Mouse (Mus musculus) forebrain, embryonic 14.5 days (tissue): ENCODE data around the gene Slc38a6. TPM values are rescaled to one million over a fixed set of nuclear protein-coding genes. Genes with fewer than 3 reads are reported as not detected.

ENCODE experiments used
- ATAC-seq: fragments of 200-750 bp; cut with Nextera tagmentation; 2 replicates; pipeline ENCODE4 v1.8.0; 2017; ENCODE audit warnings: mild to moderate bottlenecking, moderate library complexity
- DNase-seq: peaks from one replicate; pipeline ENCODE4 v3.0.0-alpha.2; 2015; ENCODE audit warnings: low spot score
- H3K27ac ChIP-seq: fragments of 300-500 bp; sonication (generic); 2 replicates; pipeline ENCODE4 v1.5.1; 2014; ENCODE audit warnings: low read depth, mild to moderate bottlenecking, control low read depth, low read length, moderate library complexity
- H3K27me3 ChIP-seq: fragments of 300-500 bp; sonication (generic); replicated peaks from 2 replicates; pipeline ENCODE4 v1.6.1; 2014; ENCODE audit warnings: low read length, control low read depth, mixed read lengths; ENCODE audit not compliant: control insufficient read depth, insufficient read depth
- H3K36me3 ChIP-seq: fragments of 300-500 bp; sonication (generic); 2 replicates; pipeline ENCODE4 v1.6.1; 2014; ENCODE audit warnings: low read length, control low read depth; ENCODE audit not compliant: control insufficient read depth, insufficient read depth
- H3K4me1 ChIP-seq: fragments of 300-500 bp; sonication (generic); 2 replicates; pipeline ENCODE4 v1.6.1; 2014; ENCODE audit warnings: antibody characterized with exemption, low read length, control low read depth; ENCODE audit not compliant: control insufficient read depth, insufficient read depth
- H3K4me2 ChIP-seq: fragments of 300-500 bp; sonication (generic); 2 replicates; pipeline ENCODE4 v1.6.1; 2014; ENCODE audit warnings: mild to moderate bottlenecking, control low read depth, low read length
- H3K4me3 ChIP-seq: fragments of 300-500 bp; sonication (generic); 2 replicates; pipeline ENCODE4 v1.5.1; 2014; ENCODE audit warnings: low read depth, low read length, control low read depth
- H3K9ac ChIP-seq: fragments of 300-500 bp; sonication (generic); 2 replicates; pipeline ENCODE4 v1.6.1; 2014; ENCODE audit warnings: mild to moderate bottlenecking, low read length, control low read depth, moderate library complexity
- H3K9me3 ChIP-seq: fragments of 300-500 bp; sonication (generic); replicated peaks from 2 replicates; pipeline ENCODE4 v1.6.1; 2016; ENCODE audit warnings: low read length, control low read depth, mixed read lengths; ENCODE audit not compliant: control insufficient read depth
- WGBS: fragments of 180-500 bp; shearing (Covaris S2); extraction: QIAGEN DNeasy Blood & Tissue Kit; methylation state at CpG from one replicate; pipeline ENCODE4 v1.1.7; 2014; 5-methylcytosine and 5-hydroxymethylcytosine counted together
- polyA plus RNA-seq: library from polyadenylated mRNA; unstranded; fragments of >200 nt; fragmentation: Nextera tagmentation; extraction: Ambion mirVana; gene quantifications from 2 replicates; pipeline ENCODE4 v1.2.1, GENCODE M21; 2014

Slc38a6 gene
- polyA plus RNA-seq, 1 experiment from 2014 or later, result 5.4 TPM

DNA sequence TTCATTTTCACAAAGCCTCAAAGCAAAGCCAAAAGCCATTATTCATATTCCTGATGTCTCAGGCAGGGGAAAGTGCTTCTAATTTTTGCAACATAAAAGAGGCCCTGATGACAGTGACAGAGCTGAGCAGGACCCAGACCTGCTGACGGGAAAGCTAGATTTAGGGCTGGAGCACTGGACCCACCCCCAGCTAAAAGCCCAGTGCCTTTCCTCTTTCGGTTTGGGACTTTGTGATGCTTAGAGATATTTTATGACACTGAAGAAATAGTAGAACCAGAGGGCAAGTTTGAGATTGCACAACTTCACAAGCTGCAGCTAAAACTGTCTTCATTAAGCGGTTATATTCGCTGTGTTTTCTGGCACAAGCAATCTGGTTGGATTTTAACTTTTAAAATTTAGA lies 18.1 kb downstream of the Slc38a6 start:
- no peak overlapping the region for H3K27ac ChIP-seq
- 93% methylated on average over 4 of the region's 4 CpGs for WGBS
- no peak overlapping the region for H3K4me3 ChIP-seq
- H3K9me3 ChIP-seq, result no peaks in the 10 kb centered on the region
- ATAC-seq (no peak), DNase-seq (no peak)
- H3K27me3 ChIP-seq, result no peaks in the 10 kb centered on the region
- H3K36me3 ChIP-seq, result no peaks in the 10 kb centered on the region
- no peak overlapping the region for H3K9ac ChIP-seq
- no peaks in the 10 kb centered on the region for H3K4me1 ChIP-seq
- H3K4me2 ChIP-seq, result no peak overlapping the region

DNA sequence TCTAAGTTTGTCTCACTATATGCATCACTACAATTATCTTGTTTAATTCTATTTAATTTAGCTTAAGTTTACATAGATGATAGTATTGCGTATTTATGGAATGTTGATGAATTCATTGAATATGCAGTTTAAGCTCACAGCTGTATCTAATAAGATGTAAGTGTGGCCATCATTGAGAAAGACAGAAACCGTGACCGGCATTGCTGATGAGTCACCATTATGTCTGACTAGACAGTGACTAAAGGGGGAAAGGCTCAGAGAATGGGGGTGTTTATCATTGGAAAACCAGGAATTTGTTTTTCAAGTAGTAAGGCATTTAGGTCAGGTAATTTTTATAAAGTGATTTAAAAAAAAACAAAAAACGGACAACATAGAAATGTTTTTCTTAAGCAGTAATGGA lies 21.2 kb downstream of the Slc38a6 start:
- Histone ChIP-seq H3K36me3 (no peaks in the 10 kb centered on the region), H3K4me2 (no peak overlapping the region), H3K9ac (no peak overlapping the region), H3K4me1 (no peaks in the 10 kb centered on the region), H3K27ac (no peak overlapping the region), H3K9me3 (no peaks in the 10 kb centered on the region), H3K4me3 (no peak overlapping the region), H3K27me3 (no peaks in the 10 kb centered on the region)
- WGBS, result 92% methylated on average over 4 of the region's 4 CpGs
- ATAC-seq, result no peak
- DNase-seq, result no peak

DNA sequence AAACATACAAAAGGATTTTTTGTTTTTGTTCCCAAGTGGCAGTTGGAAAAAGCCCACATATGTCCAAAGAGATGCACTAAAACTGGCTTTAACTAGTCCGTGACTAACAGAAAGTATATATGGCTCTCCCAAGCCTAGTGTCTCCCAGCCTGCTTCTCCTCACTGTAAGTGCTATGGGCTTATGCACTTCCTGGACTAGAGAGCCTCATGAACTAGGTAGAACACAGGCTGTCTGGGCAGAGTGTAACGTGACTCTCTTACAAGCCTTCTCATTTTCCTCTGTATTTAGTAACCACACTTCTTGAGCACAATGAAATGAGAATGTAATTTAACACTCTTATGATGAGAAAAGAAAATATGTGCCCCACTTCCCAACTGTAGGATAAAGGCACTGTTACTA lies 22.1 kb downstream of the Slc38a6 start:
- Histone ChIP-seq H3K36me3 (no peaks in the 10 kb centered on the region), H3K9me3 (no peaks in the 10 kb centered on the region), H3K9ac (no peak overlapping the region), H3K27ac (no peak overlapping the region), H3K27me3 (no peaks in the 10 kb centered on the region), H3K4me1 (no peaks in the 10 kb centered on the region), H3K4me2 (no peak overlapping the region), H3K4me3 (no peak overlapping the region)
- 87% methylated on average over 2 of the region's 2 CpGs for WGBS
- DNase-seq (no peak), ATAC-seq (no peak)

DNA sequence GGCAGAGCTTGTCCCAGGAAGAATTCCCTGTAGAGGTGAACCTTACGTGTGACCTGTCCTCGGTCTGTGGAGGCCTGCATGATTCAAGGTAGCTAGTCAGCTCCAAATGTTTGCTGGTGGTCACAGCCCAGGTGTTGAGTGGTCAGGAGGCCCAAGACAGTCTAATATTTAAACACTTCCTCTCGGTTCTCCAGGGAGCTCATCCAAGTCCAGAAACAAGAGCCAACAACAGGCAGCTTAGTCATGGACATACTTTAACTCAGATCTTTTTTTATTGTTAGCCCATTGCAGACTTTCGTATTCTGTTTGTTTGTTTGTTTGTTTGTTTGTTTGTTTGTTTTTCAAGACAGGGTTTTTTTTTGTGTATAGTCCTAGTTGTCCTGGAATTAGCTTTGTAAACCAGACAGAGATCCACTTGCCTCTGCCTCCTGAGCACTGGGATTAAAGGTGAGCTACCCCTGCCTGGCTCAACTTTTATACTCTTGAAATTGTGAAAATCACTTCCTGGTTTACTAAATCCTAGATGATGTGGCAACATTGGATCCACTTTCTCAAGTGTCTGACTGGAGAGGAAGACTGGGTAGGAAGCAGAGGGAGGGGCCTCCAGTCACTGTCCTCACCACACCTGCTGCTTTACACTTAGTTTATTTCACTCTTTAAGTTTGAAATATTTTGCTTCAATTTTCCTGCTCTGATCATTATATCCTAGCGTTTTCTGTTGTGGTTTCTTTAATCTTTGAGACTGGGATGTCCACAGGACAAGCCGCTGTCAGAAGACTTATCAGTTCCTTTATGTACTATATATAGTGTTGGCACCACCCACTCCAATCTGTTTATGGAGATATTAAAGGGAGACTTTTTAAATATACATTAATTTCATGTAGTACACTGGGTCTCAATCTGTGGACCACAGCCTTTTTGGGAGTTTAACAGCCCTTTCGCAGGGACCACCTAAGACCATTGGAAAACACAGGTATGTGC lies 31.4 kb downstream of the Slc38a6 start:
- Histone ChIP-seq H3K9me3 (no peaks in the 10 kb centered on the region), H3K36me3 (no peaks in the 10 kb centered on the region), H3K9ac (no peak overlapping the region), H3K4me3 (no peak overlapping the region), H3K27ac (no peak overlapping the region), H3K27me3 (no peaks in the 10 kb centered on the region), H3K4me1 (no peaks in the 10 kb centered on the region), H3K4me2 (no peak overlapping the region)
- DNase-seq (no peak), ATAC-seq (no peak)
- 92% methylated on average over 7 of the region's 7 CpGs for WGBS

GRCm38 (mm10) chr12:73324180-73324586 lies 37.6 kb downstream of the Slc38a6 start:
- Histone ChIP-seq H3K36me3 (no peaks in the 10 kb centered on the region), H3K9me3 (no peaks in the 10 kb centered on the region), H3K4me3 (no peak overlapping the region), H3K27ac (no peak overlapping the region), H3K4me2 (no peak overlapping the region), H3K4me1 (no peaks in the 10 kb centered on the region), H3K9ac (no peak overlapping the region), H3K27me3 (no peaks in the 10 kb centered on the region)
- 96% methylated on average over 8 of the region's 8 CpGs for WGBS
- no peak for ATAC-seq
- no peak for DNase-seq

- H3K27ac ChIP-seq, result no peak overlapping the region
- WGBS, result 100% methylated on average over 1 of the region's 1 CpGs
- no peaks in the 10 kb centered on the region for H3K4me1 ChIP-seq
- no peak overlapping the region for H3K4me2 ChIP-seq
- no peak overlapping the region for H3K9ac ChIP-seq
- H3K27me3 ChIP-seq, result no peaks in the 10 kb centered on the region
- no peaks in the 10 kb centered on the region for H3K9me3 ChIP-seq
- no peaks in the 10 kb centered on the region for H3K36me3 ChIP-seq
- H3K4me3 ChIP-seq, result no peak overlapping the region
- no peak for ATAC-seq
- DNase-seq, result no peak
Measured at GRCm38 (mm10) chr12:73324742-73325141, 38.2 kb downstream of the Slc38a6 start.

DNA sequence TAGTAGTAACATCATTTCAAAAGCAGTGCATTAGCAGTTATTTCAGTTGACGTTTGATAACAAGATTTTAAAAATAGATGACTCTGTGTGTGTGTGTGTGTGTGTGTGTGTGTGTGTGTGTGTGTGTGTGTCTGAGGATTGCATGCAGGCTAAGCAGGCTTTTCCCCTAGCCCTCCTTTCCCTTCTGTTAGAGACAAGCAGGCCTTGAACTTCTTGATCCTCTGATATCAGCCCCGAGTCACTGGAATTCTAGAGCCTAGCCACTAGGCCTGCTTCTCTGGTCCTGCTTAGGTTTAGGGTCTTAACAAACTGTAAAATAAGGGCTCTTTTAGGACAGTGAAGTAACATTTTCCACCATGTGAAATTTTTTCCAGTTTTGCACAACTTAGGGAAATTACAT lies 38.6 kb downstream of the Slc38a6 start:
- Histone ChIP-seq H3K9me3 (no peaks in the 10 kb centered on the region), H3K9ac (no peak overlapping the region), H3K27me3 (no peaks in the 10 kb centered on the region), H3K4me2 (no peak overlapping the region), H3K4me1 (no peaks in the 10 kb centered on the region), H3K27ac (no peak overlapping the region), H3K4me3 (no peak overlapping the region), H3K36me3 (no peaks in the 10 kb centered on the region)
- no peak for ATAC-seq
- 86% methylated on average over 2 of the region's 2 CpGs for WGBS
- DNase-seq, result no peak

- Histone ChIP-seq H3K9me3 (no peaks in the 10 kb centered on the region), H3K4me3 (no peak overlapping the region), H3K36me3 (no peaks in the 10 kb centered on the region), H3K9ac (no peak overlapping the region), H3K4me2 (no peak overlapping the region), H3K4me1 (no peaks in the 10 kb centered on the region), H3K27me3 (no peaks in the 10 kb centered on the region), H3K27ac (no peak overlapping the region)
- ATAC-seq, result no peak
- WGBS, result 61% methylated on average over 4 of the region's 4 CpGs
- no peak for DNase-seq
Measured at GRCm38 (mm10) chr12:73325617-73326016, 39.0 kb downstream of the Slc38a6 start.

- DNase-seq (no peak), ATAC-seq (no peak)
- H3K4me2 ChIP-seq, result no peak overlapping the region
- no peaks in the 10 kb centered on the region for H3K27me3 ChIP-seq
- 85% methylated on average over 3 of the region's 3 CpGs for WGBS
- no peaks in the 10 kb centered on the region for H3K36me3 ChIP-seq
- no peak overlapping the region for H3K4me3 ChIP-seq
- H3K27ac ChIP-seq, result no peak overlapping the region
- no peaks in the 10 kb centered on the region for H3K4me1 ChIP-seq
- H3K9ac ChIP-seq, result no peak overlapping the region
- H3K9me3 ChIP-seq, result no peaks in the 10 kb centered on the region
Measured at GRCm38 (mm10) chr12:73327381-73327780, 40.8 kb downstream of the Slc38a6 start.
